9 mouse cellular contexts compared by ENCODE assay signal in genomic region chr14:121879266-121879840, GRCm38 (mm10). TPM values are rescaled to one million over a fixed set of nuclear protein-coding genes. Genes with fewer than 3 reads are reported as not detected.
DNase-seq lines count a peak whose midpoint lies in the region; ATAC-seq and TF ChIP-seq lines count a peak whose summit lies in the region.
"Had no signal": no experiment of that assay in that cellular context is flagged by ENCODE, and none has a peak within 500 bp of the region (broad histone marks: within the 10 kb centered on the region; RNA-seq: fewer than 3 reads in every experiment).

No protein-coding gene starts in this region.

- peaks cover 25% of the 10 kb centered on the region for H3K4me1 ChIP-seq in erythroblast, embryonic 14.5 days (ENCODE audit: control insufficient read depth)
- no peaks in the 10 kb centered on the region for H3K4me1 ChIP-seq in embryonic facial prominence, embryonic 11.5 days (ENCODE audit: control insufficient read depth, insufficient read depth, low read length)
- peaks cover 42% of the 10 kb centered on the region for H3K4me1 ChIP-seq in intestine, embryonic 16.5 days (ENCODE audit: control insufficient read depth, insufficient read depth, low read length)
- H3K4me1 ChIP-seq in liver, postnatal 0 days (ENCODE audit: insufficient read depth): peaks cover 38% of the 10 kb centered on the region
- H3K4me1 ChIP-seq in thymus, adult 2 months (replicated peaks; ENCODE audit: control insufficient read depth, insufficient read depth, low read length): peaks cover 24% of the 10 kb centered on the region

- peaks cover 3% of the 10 kb centered on the region for H3K27me3 ChIP-seq in erythroblast, embryonic 14.5 days (ENCODE audit: control insufficient read depth)
- no peaks in the 10 kb centered on the region for H3K27me3 ChIP-seq in embryonic facial prominence, embryonic 11.5 days (ENCODE audit: control insufficient read depth, insufficient read depth, low read length)
- no peaks in the 10 kb centered on the region for H3K27me3 ChIP-seq in intestine, embryonic 16.5 days (replicated peaks; ENCODE audit: control insufficient read depth, insufficient read depth, low read length)
- no peaks in the 10 kb centered on the region for H3K27me3 ChIP-seq in liver, postnatal 0 days (ENCODE audit: insufficient read depth, low read length)
- no peaks in the 10 kb centered on the region for H3K27me3 ChIP-seq in thymus, adult 2 months (ENCODE audit: control insufficient read depth, insufficient read depth, low read length)

- TF ChIP-seq CTCF in liver, postnatal 0 days (IDR thresholded peaks at IDR 0.05; ENCODE audit: low read depth): no peak
- TF ChIP-seq CTCF in thymus, adult 2 months (IDR thresholded peaks at IDR 0.05; ENCODE audit: borderline replicate concordance, control insufficient read depth, extremely low read depth, insufficient read depth, low read length, poor library complexity): no peak

- H3K9ac ChIP-seq in embryonic facial prominence, embryonic 11.5 days (replicated peaks; ENCODE audit: low read length): peak overlapping the region; percentile 92
- peak overlapping the region; percentile 96 for H3K9ac ChIP-seq in intestine, embryonic 16.5 days (ENCODE audit: low read depth, low read length)
- peak overlapping the region; percentile 98 for H3K9ac ChIP-seq in liver, postnatal 0 days (replicated peaks)

- ATAC-seq in erythroblast, adult 5-6 weeks (replicated peaks; ENCODE audit: low FRiP score, poor library complexity, severe bottlenecking): no peak
- no peak for ATAC-seq in embryonic facial prominence, embryonic 11.5 days (replicated peaks; ENCODE audit: insufficient number of reproducible peaks, low FRiP score, low TSS enrichment, low read depth)
- no peak for ATAC-seq in intestine, embryonic 16.5 days
- ATAC-seq in liver, postnatal 0 days: no peak

- no peaks in the 10 kb centered on the region for H3K9me3 ChIP-seq in erythroblast, embryonic 14.5 days (ENCODE audit: control insufficient read depth, low read length)
- no peaks in the 10 kb centered on the region for H3K9me3 ChIP-seq in embryonic facial prominence, embryonic 11.5 days (replicated peaks; ENCODE audit: control insufficient read depth, low read length)
- H3K9me3 ChIP-seq in intestine, embryonic 16.5 days (ENCODE audit: control insufficient read depth, low read length): no peaks in the 10 kb centered on the region
- H3K9me3 ChIP-seq in liver, postnatal 0 days (ENCODE audit: low read length): no peaks in the 10 kb centered on the region

- no peak overlapping the region for H3K27ac ChIP-seq in embryonic facial prominence, embryonic 11.5 days (replicated peaks; ENCODE audit: low read depth, low read length)
- H3K27ac ChIP-seq in intestine, embryonic 16.5 days (ENCODE audit: low read length): peak overlapping the region; percentile 65; the same call in 1 of the 2 replicates
- H3K27ac ChIP-seq in liver, postnatal 0 days (ENCODE audit: low read depth): peak overlapping the region; percentile 96
- H3K27ac ChIP-seq in thymus, adult 2 months (ENCODE audit: control insufficient read depth, insufficient read depth, low read length): peak overlapping the region; percentile 50

- peak overlapping the region; percentile 95 for H3K4me3 ChIP-seq in erythroblast, embryonic 14.5 days (replicated peaks)
- peak overlapping the region; percentile 93 for H3K4me3 ChIP-seq in embryonic facial prominence, embryonic 11.5 days (ENCODE audit: low read depth, low read length)
- H3K4me3 ChIP-seq in intestine, embryonic 16.5 days (ENCODE audit: low read length): peak overlapping the region; percentile 98
- H3K4me3 ChIP-seq in liver, postnatal 0 days (ENCODE audit: low read depth, low read length): peak overlapping the region; percentile 97
- H3K4me3 ChIP-seq in thymus, adult 2 months (ENCODE audit: control insufficient read depth, insufficient read depth, low read length): peak overlapping the region; percentile 64

- no peak for TF ChIP-seq POLR2A in thymus, adult 2 months (IDR thresholded peaks at IDR 0.05; ENCODE audit: control insufficient read depth, extremely low read depth, insufficient read depth, low read length, poor library complexity)

- H3K4me2 ChIP-seq in embryonic facial prominence, embryonic 11.5 days (ENCODE audit: low read depth, low read length): peak overlapping the region; percentile 86
- H3K4me2 ChIP-seq in intestine, embryonic 16.5 days (ENCODE audit: low read depth, low read length): peak overlapping the region; percentile 95
- peak overlapping the region; percentile 99 for H3K4me2 ChIP-seq in liver, postnatal 0 days (ENCODE audit: low read depth, low read length)

- TF ChIP-seq EP300 in liver, postnatal 0 days (IDR thresholded peaks at IDR 0.05; ENCODE audit: low read depth): no peak

- DNase-seq in 416B (ENCODE audit: low read depth): peak; percentile 13
- DNase-seq in embryonic facial prominence, embryonic 11.5 days (ENCODE audit: low spot score): peak; percentile 3
- peak; percentile 39 for DNase-seq in liver, postnatal 0 days
- peak; percentile 48 for DNase-seq in thymus, adult 2 months
- DNase-seq in ovary, postnatal 10 days (ENCODE audit: low spot score): no peak

- 21% methylated on average over 16 of the region's 16 CpGs for WGBS in embryonic facial prominence, embryonic 11.5 days
- 9% methylated on average over 16 of the region's 16 CpGs for WGBS in intestine, embryonic 16.5 days
- 15% methylated on average over 16 of the region's 16 CpGs for WGBS in liver, postnatal 0 days (ENCODE audit: insufficient replicate concordance)
- 5% methylated on average over 16 of the region's 16 CpGs for WGBS in thymus, adult 2 months

- H3K36me3 ChIP-seq in erythroblast, embryonic 14.5 days (ENCODE audit: control insufficient read depth): peaks cover 4% of the 10 kb centered on the region
- no peaks in the 10 kb centered on the region for H3K36me3 ChIP-seq in embryonic facial prominence, embryonic 11.5 days (replicated peaks; ENCODE audit: control insufficient read depth, insufficient read depth, low read depth, low read length)
- no peaks in the 10 kb centered on the region for H3K36me3 ChIP-seq in intestine, embryonic 16.5 days (ENCODE audit: control insufficient read depth, insufficient read depth, low read length)
- H3K36me3 ChIP-seq in liver, postnatal 0 days (replicated peaks; ENCODE audit: insufficient read depth, low read length): no peaks in the 10 kb centered on the region
- H3K36me3 ChIP-seq in thymus, adult 2 months (ENCODE audit: control insufficient read depth, insufficient read depth, low read length): no peaks in the 10 kb centered on the region

RNA-seq across cellular contexts. Expression of gene Ubac2, which starts 0.9 kb away (rescaled TPM):
- 1.3 TPM in 2 replicates for polyA plus RNA-seq in erythroblast, embryonic 14.5 days (2012)
- 4.6 and 5.8 TPM in 2 replicates for total RNA-seq in erythroblast, adult 5-6 weeks (2015; ENCODE audit: low replicate concordance)
- 3.9 and 7.7 TPM in 2 replicates for total RNA-seq in erythroblast, adult 5-6 weeks (2017; ENCODE audit: low replicate concordance)
- polyA plus RNA-seq in embryonic facial prominence, embryonic 11.5 days (2014; fragmentation: Nextera tagmentation; extraction: Ambion mirVana): 69.4 and 71.9 TPM in 2 replicates
- 61.6 and 63.3 TPM in 2 replicates for polyA plus RNA-seq in intestine, embryonic 16.5 days (2015; fragmentation: Nextera tagmentation; extraction: Ambion mirVana)
- 25.8 and 27.4 TPM in 2 replicates for polyA plus RNA-seq in liver, postnatal 0 days (2015; fragmentation: Nextera tagmentation; extraction: Ambion mirVana)
- polyA plus RNA-seq in thymus, adult 2 months (2012; rRNA removed): 102 TPM in 2 replicates

RNA-seq across cellular contexts. Expression of gene Gpr18, which starts 36.2 kb away (rescaled TPM):
- polyA plus RNA-seq in erythroblast, embryonic 14.5 days (2012): 0.03 TPM in 1 of 2 replicates, not detected in the other
- total RNA-seq in erythroblast, adult 5-6 weeks (2015; ENCODE audit: low replicate concordance): 0.63 TPM in 1 of 2 replicates, not detected in the other
- total RNA-seq in erythroblast, adult 5-6 weeks (2017; ENCODE audit: low replicate concordance): 0.42 and 0.51 TPM in 2 replicates
- polyA plus RNA-seq in embryonic facial prominence, embryonic 11.5 days (2014; fragmentation: Nextera tagmentation; extraction: Ambion mirVana): 0.32 TPM in 1 of 2 replicates, not detected in the other
- 0.34 and 0.38 TPM in 2 replicates for polyA plus RNA-seq in intestine, embryonic 16.5 days (2015; fragmentation: Nextera tagmentation; extraction: Ambion mirVana)
- polyA plus RNA-seq in liver, postnatal 0 days (2015; fragmentation: Nextera tagmentation; extraction: Ambion mirVana): 0.78 and 0.81 TPM in 2 replicates
- 24.8 and 32.8 TPM in 2 replicates for polyA plus RNA-seq in thymus, adult 2 months (2012; rRNA removed)
- total RNA-seq: left cerebral cortex, postnatal 36 days had no signal

Comparison
In these comparisons a context has a peak if more than half of its experiments do, and no peak if none do; other contexts are left out.
1. RNA of gene Ubac2, which starts 0.9 kb away (polyA plus RNA-seq): 102 TPM in thymus, adult 2 months, 69.4 to 71.9 TPM in embryonic facial prominence, embryonic 11.5 days, 61.6 to 63.3 TPM in intestine, embryonic 16.5 days and 25.8 to 27.4 TPM in liver, postnatal 0 days; 1.3 TPM in erythroblast, embryonic 14.5 days; every median in the first group is over 10 times any median in the second.
2. RNA of gene Gpr18, which starts 36.2 kb away (polyA plus RNA-seq): 24.8 to 32.8 TPM in thymus, adult 2 months; 0.78 to 0.81 TPM in liver, postnatal 0 days, 0.34 to 0.38 TPM in intestine, embryonic 16.5 days, 0.32 TPM in embryonic facial prominence, embryonic 11.5 days and 0.03 TPM in erythroblast, embryonic 14.5 days; every median in the first group is over 10 times any median in the second.
3. Peak in every context shown above with its lines, with median percentiles within 50 percentile points of each other: H3K4me3 ChIP-seq, H3K4me2 ChIP-seq and H3K9ac ChIP-seq.